Mouse (Mus musculus): Measurements from ENCODE around the gene Wdsub1.

- TF ChIP-seq POLR2A (IDR thresholded peaks at IDR 0.05; ENCODE audit: low read depth, low read length) (no peak), CTCF (IDR thresholded peaks at IDR 0.05; ENCODE audit: borderline replicate concordance, insufficient read depth, low read length) (no peak)
Measured at GRCm38 (mm10) chr2:59904007-59904406, 21.6 kb upstream of the Wdsub1 start.

All from embryonic fibroblast, embryonic 13.5 days (primary cell).